Mouse (Mus musculus) midbrain, embryonic 11.5 days (tissue): ENCODE measurements around the gene Rab7b. TPM values are rescaled to one million over a fixed set of nuclear protein-coding genes. Genes with fewer than 3 reads are reported as not detected.
A peak's percentile ranks its signal among the peaks of the same experiment; 100 is the strongest.

Experiments
- ATAC-seq: fragments of 200-750 bp; cut with Nextera tagmentation; 2 replicates; pipeline ENCODE4 v1.8.0; 2017; ENCODE audit warnings: moderate TSS enrichment, moderate library complexity; ENCODE audit not compliant: low FRiP score
- DNase-seq: peaks from one replicate; pipeline ENCODE4 v3.0.0; 2015; ENCODE audit warnings: low spot score; ENCODE audit errors: missing footprints
- H3K27ac ChIP-seq: fragments of 300-500 bp; sonication (generic); 2 replicates; pipeline ENCODE4 v1.5.1; 2014; ENCODE audit warnings: low read depth, low read length
- H3K27me3 ChIP-seq: fragments of 300-500 bp; sonication (generic); 2 replicates; pipeline ENCODE4 v1.6.1; 2014; ENCODE audit warnings: mild to moderate bottlenecking, low read length, moderate library complexity, mixed read lengths; ENCODE audit not compliant: control insufficient read depth, insufficient read depth
- H3K36me3 ChIP-seq: fragments of 300-500 bp; sonication (generic); 2 replicates; pipeline ENCODE4 v1.6.1; 2014; ENCODE audit warnings: mild to moderate bottlenecking, low read length, moderate library complexity, mixed read lengths; ENCODE audit not compliant: control insufficient read depth, insufficient read depth
- H3K4me1 ChIP-seq: fragments of 300-500 bp; sonication (generic); 2 replicates; pipeline ENCODE4 v1.6.1; 2014; ENCODE audit warnings: low read length; ENCODE audit not compliant: control insufficient read depth, insufficient read depth
- H3K4me2 ChIP-seq: fragments of 300-500 bp; sonication (generic); 2 replicates; pipeline ENCODE4 v1.6.1; 2014; ENCODE audit warnings: mild to moderate bottlenecking, moderate library complexity
- H3K4me3 ChIP-seq: fragments of 300-500 bp; sonication (generic); 2 replicates; pipeline ENCODE4 v1.5.1; 2014; ENCODE audit warnings: low read depth, low read length
- H3K9ac ChIP-seq: fragments of 300-500 bp; sonication (generic); 2 replicates; pipeline ENCODE4 v1.6.1; 2014; ENCODE audit warnings: low read length
- H3K9me3 ChIP-seq: fragments of 300-500 bp; sonication (generic); 2 replicates; pipeline ENCODE4 v1.6.1; 2016; ENCODE audit warnings: low read length; ENCODE audit not compliant: control insufficient read depth
- WGBS: fragments of 180-500 bp; shearing (Covaris S2); extraction: QIAGEN DNeasy Blood & Tissue Kit; methylation state at CpG from one replicate; pipeline ENCODE4 v1.1.7; 2014; 5-methylcytosine and 5-hydroxymethylcytosine counted together
- polyA plus RNA-seq: library from polyadenylated mRNA; unstranded; fragments of >200 nt; fragmentation: Nextera tagmentation; extraction: Ambion mirVana; gene quantifications from 2 replicates; pipeline ENCODE4 v1.2.1, GENCODE M21; 2014

The Rab7b gene
- polyA plus RNA-seq, 1 experiment from 2014 or later = 1.3 TPM

DNA sequence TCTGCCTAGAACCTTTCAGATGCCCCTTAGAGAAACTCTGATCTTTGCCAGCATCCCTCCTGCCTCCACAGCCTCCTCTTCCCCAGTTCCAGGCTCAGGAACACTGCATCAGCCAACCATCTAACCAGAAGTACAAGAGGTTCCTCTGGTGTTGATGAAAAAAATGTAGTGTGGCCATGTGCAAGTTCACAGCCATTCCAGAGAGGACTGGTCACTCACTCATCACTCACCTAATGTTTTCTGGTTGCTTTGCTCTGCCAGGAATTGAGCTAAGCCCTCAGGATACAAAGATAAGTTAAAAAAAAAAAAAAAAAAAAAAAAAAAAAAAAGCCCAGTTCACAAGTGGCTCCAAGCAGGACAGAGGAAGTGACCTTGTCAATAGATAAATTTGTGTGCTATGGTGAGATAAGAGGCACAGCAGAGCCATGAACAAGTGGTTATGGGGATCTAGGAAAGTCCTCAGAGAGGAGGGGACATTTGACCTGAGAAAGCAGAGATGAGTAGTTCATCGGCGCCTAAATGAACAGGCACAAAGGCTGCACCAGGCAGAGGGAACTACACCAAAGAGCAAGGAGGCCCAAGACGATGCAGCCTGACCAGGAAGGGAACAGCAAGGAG, 65.8 kb downstream of the Rab7b start:
- Histone ChIP-seq H3K4me3 (no peak overlapping the region), H3K9me3 (no peaks in the 10 kb centered on the region), H3K27me3 (no peaks in the 10 kb centered on the region), H3K36me3 (no peaks in the 10 kb centered on the region), H3K9ac (no peak overlapping the region), H3K4me2 (no peak overlapping the region), H3K4me1 (0 out of 2 replicates have a peak, but pooled peaks cover 3% of the 10 kb centered on the region), H3K27ac (no peak overlapping the region)
- WGBS = 80% methylated on average over 3 of the region's 3 CpGs
- DNase-seq (no peak), ATAC-seq (no peak)

DNA sequence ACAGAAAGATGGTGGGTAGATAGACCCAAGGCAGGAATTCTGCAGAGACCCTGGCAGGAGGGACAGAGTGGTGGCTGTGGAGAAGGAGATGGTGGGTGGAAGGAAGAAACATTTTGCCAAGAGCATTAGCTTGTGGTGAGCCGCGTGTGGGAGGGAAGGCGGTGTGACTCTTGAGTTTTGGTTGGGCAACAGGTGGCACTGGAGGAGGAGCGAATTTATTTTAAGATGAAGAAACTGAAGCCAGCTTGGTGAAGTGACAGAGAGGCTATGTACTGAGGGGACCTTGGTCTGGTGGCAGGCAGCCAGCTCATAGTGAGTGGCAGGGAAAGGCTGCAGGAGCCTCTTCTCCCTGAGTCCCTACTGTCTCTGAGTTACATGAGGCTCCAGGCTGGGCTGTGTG, 66.4 kb downstream of the Rab7b start:
- H3K9me3 ChIP-seq = no peaks in the 10 kb centered on the region
- ATAC-seq (no peak), DNase-seq (no peak)
- 93% methylated on average over 4 of the region's 4 CpGs for WGBS
- no peaks in the 10 kb centered on the region for H3K27me3 ChIP-seq
- no peak overlapping the region for H3K4me3 ChIP-seq
- no peaks in the 10 kb centered on the region for H3K36me3 ChIP-seq
- H3K27ac ChIP-seq = no peak overlapping the region
- H3K9ac ChIP-seq = no peak overlapping the region
- H3K4me1 ChIP-seq = 0 out of 2 replicates have a peak, but pooled peaks cover 3% of the 10 kb centered on the region
- no peak overlapping the region for H3K4me2 ChIP-seq

DNA sequence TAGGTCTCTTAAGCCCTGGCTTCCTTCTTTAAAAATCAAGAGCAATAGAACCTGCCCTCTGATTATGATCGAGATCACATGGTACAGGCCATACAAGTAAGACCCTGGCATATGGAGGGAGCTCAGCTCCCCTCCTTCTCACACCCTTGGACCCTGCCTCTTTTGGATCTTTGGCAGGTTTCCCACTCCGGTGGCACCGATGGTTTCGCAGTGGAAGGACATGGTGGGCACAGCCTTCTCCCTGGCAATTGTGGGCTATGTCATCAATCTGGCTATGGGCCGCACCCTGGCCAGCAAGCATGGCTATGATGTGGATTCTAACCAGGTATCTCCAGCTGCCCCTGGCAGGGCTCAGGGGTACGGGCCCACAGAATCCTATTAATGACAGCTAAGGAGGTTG, 68.7 kb downstream of the Rab7b start:
- no peak overlapping the region for H3K9ac ChIP-seq
- DNase-seq = no peak
- 0 out of 2 replicates have a peak, but pooled peaks cover 3% of the 10 kb centered on the region for H3K4me1 ChIP-seq
- ATAC-seq = no peak
- H3K27ac ChIP-seq = no peak overlapping the region
- H3K36me3 ChIP-seq = no peaks in the 10 kb centered on the region
- no peaks in the 10 kb centered on the region for H3K9me3 ChIP-seq
- 95% methylated on average over 6 of the region's 6 CpGs for WGBS
- no peak overlapping the region for H3K4me2 ChIP-seq
- no peaks in the 10 kb centered on the region for H3K27me3 ChIP-seq
- no peak overlapping the region for H3K4me3 ChIP-seq

DNA sequence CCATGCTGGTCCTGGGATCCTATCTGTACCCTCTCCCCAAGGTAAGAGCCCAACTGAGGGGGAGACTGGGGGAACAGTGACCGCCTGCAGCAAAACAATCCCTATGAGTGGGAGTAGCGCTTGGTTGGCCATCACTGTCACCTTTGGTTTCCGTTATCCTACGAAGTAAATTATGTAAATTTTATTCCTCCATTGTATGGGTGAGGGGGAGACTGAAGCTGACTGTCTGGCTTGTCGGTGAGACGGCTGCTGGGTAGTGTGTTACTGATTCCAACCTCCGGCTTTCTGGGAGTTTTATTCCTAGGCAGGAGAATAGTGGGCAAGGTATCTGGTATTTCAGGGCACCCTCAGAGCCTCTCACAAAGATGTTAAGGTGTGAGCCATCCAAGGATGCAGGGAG, 70.3 kb downstream of the Rab7b start:
- Histone ChIP-seq H3K27me3 (no peaks in the 10 kb centered on the region), H3K4me3 (no peak overlapping the region), H3K4me1 (0 out of 2 replicates have a peak, but pooled peaks cover 3% of the 10 kb centered on the region), H3K9me3 (no peaks in the 10 kb centered on the region), H3K36me3 (no peaks in the 10 kb centered on the region), H3K27ac (no peak overlapping the region), H3K9ac (no peak overlapping the region), H3K4me2 (no peak overlapping the region)
- no peak for DNase-seq
- peak; percentile 36; the same call in 1 of the 2 replicates for ATAC-seq
- WGBS = 56% methylated on average over 7 of the region's 7 CpGs

DNA sequence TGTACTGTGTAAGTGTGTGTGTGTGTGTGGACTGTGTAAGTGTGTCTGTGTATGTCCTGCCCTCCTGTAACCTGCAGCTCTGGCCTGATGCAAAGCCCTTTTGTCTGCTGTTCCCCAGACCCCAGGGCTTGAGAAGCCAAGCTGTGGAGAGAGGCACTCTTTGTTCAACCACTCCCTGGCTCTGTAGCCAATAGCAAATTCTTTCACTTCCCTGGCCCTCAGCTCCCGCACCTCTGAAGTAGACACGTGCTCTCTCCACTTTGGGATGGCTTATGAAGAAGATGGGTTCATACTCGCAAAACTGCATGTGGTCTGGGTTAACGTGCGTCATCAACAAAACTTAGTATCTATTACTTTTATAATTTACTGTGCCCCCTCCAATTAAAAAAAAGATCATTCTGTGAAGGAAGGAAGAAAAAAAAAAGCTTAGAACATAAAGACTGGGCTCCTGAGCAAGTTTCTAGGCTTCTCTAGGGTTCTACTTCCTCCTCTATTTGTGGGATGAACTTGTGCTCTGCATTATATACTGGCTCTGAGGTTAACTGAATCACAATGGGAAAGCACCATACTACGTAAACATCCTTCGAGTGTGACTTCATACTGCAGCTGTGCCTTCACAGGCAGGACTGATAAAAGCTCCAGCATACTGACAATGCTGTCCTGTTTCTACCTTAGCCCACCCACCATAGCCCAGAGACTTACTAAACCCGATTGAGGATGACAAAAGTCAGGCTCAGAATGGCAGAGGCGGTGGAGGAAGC, 71.4 kb downstream of the Rab7b start:
- Histone ChIP-seq H3K4me3 (no peak overlapping the region), H3K9ac (no peak overlapping the region), H3K36me3 (no peaks in the 10 kb centered on the region), H3K27me3 (no peaks in the 10 kb centered on the region), H3K4me2 (no peak overlapping the region), H3K9me3 (no peaks in the 10 kb centered on the region), H3K27ac (no peak overlapping the region), H3K4me1 (0 out of 2 replicates have a peak, but pooled peaks cover 3% of the 10 kb centered on the region)
- no peak for DNase-seq
- 65% methylated on average over 9 of the region's 9 CpGs for WGBS
- peak; percentile 27 for ATAC-seq

DNA sequence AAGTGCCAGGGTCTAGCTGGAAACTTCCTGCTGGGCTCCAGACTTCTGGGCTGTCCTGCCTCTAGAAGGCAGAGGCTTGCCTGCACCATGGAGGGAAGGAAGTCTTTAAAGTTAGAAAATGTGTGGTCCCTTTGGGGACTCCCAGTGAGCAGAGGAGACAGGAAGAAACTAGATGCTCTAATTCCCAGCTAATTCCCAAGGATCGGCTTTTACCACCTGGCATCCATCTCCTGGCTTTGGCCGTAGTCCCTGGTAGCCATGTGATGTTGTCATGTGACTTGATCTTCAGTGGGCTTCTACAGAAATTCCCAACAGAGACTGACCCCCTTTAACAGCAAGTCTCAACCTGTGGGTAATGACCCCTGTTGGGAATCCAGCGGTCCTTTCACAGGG, 71.9 kb downstream of the Rab7b start:
- no peak overlapping the region for H3K27ac ChIP-seq
- ATAC-seq (no peak), DNase-seq (no peak)

DNA sequence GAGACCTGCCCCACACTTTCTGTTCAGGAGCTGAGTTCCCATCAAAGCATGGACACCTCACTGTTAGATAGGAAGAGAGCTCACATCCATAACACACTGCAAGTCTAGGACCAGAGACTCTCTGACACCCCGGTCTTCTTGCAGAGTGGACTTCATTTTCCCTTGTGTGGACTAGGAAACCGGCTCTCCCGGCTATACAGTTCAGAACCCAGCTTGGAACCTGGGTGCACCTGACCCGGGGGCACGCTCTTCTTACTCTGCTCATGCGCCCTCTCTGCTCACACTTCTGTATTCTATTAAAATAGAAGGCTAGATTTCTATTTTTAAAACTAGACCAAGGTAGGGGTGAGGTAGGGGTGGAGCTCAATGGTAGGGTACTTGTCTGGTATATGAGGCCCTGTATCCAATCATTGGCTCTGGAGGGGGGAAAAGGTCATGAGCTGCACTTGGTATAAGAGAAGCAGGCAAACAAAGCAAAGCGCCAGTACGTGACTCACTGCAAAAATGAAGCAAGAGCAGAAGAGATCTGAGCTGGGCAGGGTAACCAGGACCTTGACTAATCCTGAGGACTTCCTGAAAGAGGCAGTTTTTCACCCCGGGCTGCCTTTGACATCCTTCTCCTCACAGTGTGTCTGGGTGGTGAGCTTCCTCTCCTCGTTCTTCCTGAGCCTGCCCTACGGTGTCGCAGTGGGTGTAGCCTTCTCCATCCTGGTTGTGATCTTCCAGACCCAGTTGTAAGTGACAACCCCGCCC, 72.8 kb downstream of the Rab7b start:
- no peak overlapping the region for H3K27ac ChIP-seq
- H3K27me3 ChIP-seq = no peaks in the 10 kb centered on the region
- H3K4me3 ChIP-seq = no peak overlapping the region
- no peak for ATAC-seq
- no peak for DNase-seq
- 81% methylated on average over 13 of the region's 13 CpGs for WGBS
- H3K4me2 ChIP-seq = no peak overlapping the region
- 0 out of 2 replicates have a peak, but pooled peaks cover 3% of the 10 kb centered on the region for H3K4me1 ChIP-seq
- H3K9me3 ChIP-seq = no peaks in the 10 kb centered on the region
- H3K9ac ChIP-seq = no peak overlapping the region
- no peaks in the 10 kb centered on the region for H3K36me3 ChIP-seq

More for the DNA sequence above, 71.9 kb downstream of the Rab7b start:
- Histone ChIP-seq H3K9ac (no peak overlapping the region), H3K4me3 (no peak overlapping the region), H3K27me3 (no peaks in the 10 kb centered on the region), H3K36me3 (no peaks in the 10 kb centered on the region), H3K4me2 (no peak overlapping the region), H3K9me3 (no peaks in the 10 kb centered on the region), H3K4me1 (0 out of 2 replicates have a peak, but pooled peaks cover 3% of the 10 kb centered on the region)
- 87% methylated on average over 3 of the region's 3 CpGs for WGBS

DNA sequence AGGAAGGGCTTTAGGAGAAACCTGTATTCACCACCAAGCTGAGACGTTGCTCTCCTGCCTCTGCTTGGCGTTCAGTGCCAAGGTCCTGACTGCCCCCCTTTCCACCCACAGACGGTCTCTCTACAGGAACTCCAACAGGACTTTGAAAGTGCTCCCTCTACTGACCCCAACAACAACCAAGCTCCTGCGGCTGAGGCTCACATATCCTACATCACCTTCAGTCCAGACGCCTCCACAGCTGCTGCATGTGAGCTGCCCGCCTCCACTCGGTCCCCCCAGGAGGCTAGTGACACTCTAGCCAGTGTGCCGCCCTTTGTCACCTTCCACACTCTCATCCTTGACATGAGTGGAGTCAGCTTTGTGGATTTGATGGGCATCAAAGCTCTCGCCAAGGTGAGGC, 75.2 kb downstream of the Rab7b start:
- Histone ChIP-seq H3K4me2 (no peak overlapping the region), H3K9me3 (no peaks in the 10 kb centered on the region), H3K9ac (no peak overlapping the region), H3K4me1 (0 out of 2 replicates have a peak, but pooled peaks cover 3% of the 10 kb centered on the region), H3K4me3 (no peak overlapping the region), H3K27ac (no peak overlapping the region), H3K36me3 (no peaks in the 10 kb centered on the region), H3K27me3 (no peaks in the 10 kb centered on the region)
- DNase-seq = no peak
- WGBS = 59% methylated on average over 9 of the region's 9 CpGs
- no peak for ATAC-seq
